Mouse (Mus musculus): ENCODE measurements around the gene Kmo. TPM values are rescaled to one million over a fixed set of nuclear protein-coding genes. Genes with fewer than 3 reads are reported as not detected.

Gene Kmo
- polyA plus RNA-seq, 1 experiment = 11.8 TPM

- Histone ChIP-seq H3K36me3 (ENCODE audit: control insufficient read depth, insufficient read depth, low read length) (no peaks in the 10 kb centered on the region), H3K4me3 (ENCODE audit: extremely low read depth, insufficient read depth, insufficient read length) (no peak overlapping the region), H3K4me1 (ENCODE audit: control insufficient read depth, insufficient read depth, insufficient read length) (peaks cover 11% of the 10 kb centered on the region; the same call in 1 of the 2 replicates), H3K27ac (ENCODE audit: insufficient read depth, low read length) (no peak overlapping the region), H3K27me3 (ENCODE audit: control insufficient read depth, insufficient read depth, low read length) (no peaks in the 10 kb centered on the region)
- DNase-seq (ENCODE audit: low read depth in 1 of 2, low spot score in 2 of 2) = no peak
- 87% methylated on average over 5 of the region's 5 CpGs for WGBS
- no peak for TF ChIP-seq CTCF (IDR thresholded peaks at IDR 0.05; ENCODE audit: extremely low read depth, insufficient read depth, insufficient read length, insufficient replicate concordance)
- TF ChIP-seq POLR2A (IDR thresholded peaks at IDR 0.05; ENCODE audit: low read depth, low read length) = no peak
These were observed 10.2 kb downstream of the Kmo start for GRCm38 (mm10) chr1:175630345-175630744.

DNA sequence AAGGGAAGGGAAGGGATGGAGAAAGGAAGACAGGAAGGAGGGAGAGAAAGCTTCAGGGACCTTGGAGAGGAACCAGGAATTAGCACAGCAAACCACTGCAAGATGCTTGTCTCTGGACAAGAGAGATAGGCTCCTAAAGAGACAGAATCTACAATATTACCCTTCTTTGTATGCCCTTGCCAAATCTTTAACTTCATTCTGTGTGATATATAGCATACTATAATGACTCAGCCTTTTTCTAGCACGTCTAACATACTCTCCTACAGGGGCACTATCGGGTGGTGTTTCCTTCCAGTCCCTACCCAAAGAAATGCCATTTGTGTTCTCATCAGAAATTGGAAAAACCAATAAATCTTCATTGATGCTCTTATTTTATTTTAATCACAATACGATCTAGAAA, 10.9 kb downstream of the Kmo start:
- H3K27ac ChIP-seq (ENCODE audit: insufficient read depth, low read length) = peak overlapping the region; percentile 84; the same call in 1 of the 2 replicates
- DNase-seq (ENCODE audit: low read depth in 1 of 2, low spot score in 2 of 2) = no peak
- peaks cover 11% of the 10 kb centered on the region; the same call in 1 of the 2 replicates for H3K4me1 ChIP-seq (ENCODE audit: control insufficient read depth, insufficient read depth, insufficient read length)
- TF ChIP-seq POLR2A (IDR thresholded peaks at IDR 0.05; ENCODE audit: low read depth, low read length) (no peak), CTCF (IDR thresholded peaks at IDR 0.05; ENCODE audit: extremely low read depth, insufficient read depth, insufficient read length, insufficient replicate concordance) (no peak)
- no peak overlapping the region for H3K4me3 ChIP-seq (ENCODE audit: extremely low read depth, insufficient read depth, insufficient read length)
- 58% methylated on average over 3 of the region's 3 CpGs for WGBS
- no peaks in the 10 kb centered on the region for H3K36me3 ChIP-seq (ENCODE audit: control insufficient read depth, insufficient read depth, low read length)
- no peaks in the 10 kb centered on the region for H3K27me3 ChIP-seq (ENCODE audit: control insufficient read depth, insufficient read depth, low read length)

DNA sequence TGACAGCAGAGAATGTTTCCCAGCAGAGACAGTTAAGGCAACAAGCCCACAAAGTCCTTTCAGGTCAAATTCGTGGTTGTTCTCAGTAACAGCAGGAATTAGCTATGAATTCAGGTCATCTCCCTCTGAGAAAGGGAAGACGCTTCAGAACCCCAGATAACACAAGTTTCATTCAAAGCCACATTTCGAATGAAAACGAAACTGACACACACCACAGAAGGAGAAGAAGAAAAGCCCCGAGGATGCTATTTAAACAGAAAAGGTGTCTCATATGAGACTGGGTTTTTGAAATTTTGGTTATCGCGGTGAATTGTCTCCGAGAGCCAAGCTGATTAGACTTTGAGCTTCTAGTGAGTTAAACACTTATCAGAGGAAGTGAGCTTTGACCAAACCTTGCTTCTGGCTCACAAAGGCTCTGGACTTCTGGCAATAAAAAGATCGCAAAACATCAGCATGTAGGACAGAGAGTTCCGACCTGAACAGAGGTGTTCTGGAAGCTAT, 11.6 kb downstream of the Kmo start:
- TF ChIP-seq CTCF (IDR thresholded peaks at IDR 0.05; ENCODE audit: extremely low read depth, insufficient read depth, insufficient read length, insufficient replicate concordance) (no peak), POLR2A (IDR thresholded peaks at IDR 0.05; ENCODE audit: low read depth, low read length) (peak; percentile 11; the same call in 1 of the 2 replicates)
- no peaks in the 10 kb centered on the region for H3K36me3 ChIP-seq (ENCODE audit: control insufficient read depth, insufficient read depth, low read length)
- WGBS = 7% methylated on average over 10 of the region's 10 CpGs
- H3K27me3 ChIP-seq (ENCODE audit: control insufficient read depth, insufficient read depth, low read length) = no peaks in the 10 kb centered on the region
- DNase-seq (ENCODE audit: low read depth in 1 of 2, low spot score in 2 of 2) = peak in 1 of 2 experiments; percentile 44
- peak overlapping the region; percentile 84 for H3K27ac ChIP-seq (ENCODE audit: insufficient read depth, low read length)
- H3K4me1 ChIP-seq (ENCODE audit: control insufficient read depth, insufficient read depth, insufficient read length) = peaks cover 11% of the 10 kb centered on the region; the same call in 1 of the 2 replicates
- peak overlapping the region; percentile 57 for H3K4me3 ChIP-seq (ENCODE audit: extremely low read depth, insufficient read depth, insufficient read length)

DNA sequence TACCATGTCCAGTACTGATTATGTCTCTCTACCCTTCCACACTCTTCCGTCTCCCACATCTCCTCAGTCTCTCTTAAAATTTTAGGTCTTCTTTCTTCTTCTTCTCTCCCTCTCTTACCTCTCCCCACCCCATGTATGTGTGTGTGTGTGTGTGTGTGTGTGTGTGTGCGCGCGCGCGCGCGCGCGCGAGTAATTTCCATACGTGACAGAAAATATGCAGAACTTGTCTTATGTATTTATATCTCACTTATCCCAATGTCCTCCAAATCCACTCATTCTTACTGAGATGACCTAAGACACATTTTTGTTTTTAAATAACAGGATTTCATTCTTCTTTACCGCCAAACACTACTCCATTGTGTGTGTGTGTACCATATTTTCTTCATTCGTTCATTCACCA, 12.3 kb downstream of the Kmo start:
- DNase-seq (ENCODE audit: low read depth in 1 of 2, low spot score in 2 of 2) = no peak
- Histone ChIP-seq H3K36me3 (ENCODE audit: control insufficient read depth, insufficient read depth, low read length) (no peaks in the 10 kb centered on the region), H3K4me1 (ENCODE audit: control insufficient read depth, insufficient read depth, insufficient read length) (peaks cover 10% of the 10 kb centered on the region; the same call in 1 of the 2 replicates), H3K27me3 (ENCODE audit: control insufficient read depth, insufficient read depth, low read length) (no peaks in the 10 kb centered on the region), H3K27ac (ENCODE audit: insufficient read depth, low read length) (peak overlapping the region; percentile 84), H3K4me3 (ENCODE audit: extremely low read depth, insufficient read depth, insufficient read length) (peak overlapping the region; percentile 57)
- WGBS = 85% methylated on average over 14 of the region's 14 CpGs
- no peak for TF ChIP-seq POLR2A (IDR thresholded peaks at IDR 0.05; ENCODE audit: low read depth, low read length)
- no peak for TF ChIP-seq CTCF (IDR thresholded peaks at IDR 0.05; ENCODE audit: extremely low read depth, insufficient read depth, insufficient read length, insufficient replicate concordance)

DNA sequence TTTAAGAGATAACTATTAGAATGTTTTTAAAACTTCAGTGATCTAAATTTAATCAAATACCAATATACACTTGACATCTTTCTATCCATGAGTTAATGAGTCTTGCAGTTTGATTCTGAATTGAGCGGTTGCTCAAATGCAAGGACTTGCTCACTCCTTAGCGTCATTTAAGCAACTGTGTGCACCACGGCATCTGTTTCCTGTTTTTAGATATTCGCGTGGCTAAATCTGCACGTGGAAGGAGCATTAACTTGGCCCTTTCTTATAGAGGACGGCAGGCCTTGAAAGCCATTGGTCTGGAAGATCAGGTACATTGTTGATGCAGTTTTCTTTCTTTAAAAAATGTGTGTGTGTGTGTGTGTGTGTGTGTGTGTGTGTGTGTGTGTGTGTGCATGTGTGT, 17.5 kb downstream of the Kmo start:
- Histone ChIP-seq H3K4me3 (ENCODE audit: extremely low read depth, insufficient read depth, insufficient read length) (no peak overlapping the region), H3K36me3 (ENCODE audit: control insufficient read depth, insufficient read depth, low read length) (peaks cover 2% of the 10 kb centered on the region; the same call in 1 of the 2 replicates), H3K4me1 (ENCODE audit: control insufficient read depth, insufficient read depth, insufficient read length) (peaks cover 42% of the 10 kb centered on the region), H3K27ac (ENCODE audit: insufficient read depth, low read length) (peak overlapping the region; percentile 52), H3K27me3 (ENCODE audit: control insufficient read depth, insufficient read depth, low read length) (no peaks in the 10 kb centered on the region)
- TF ChIP-seq POLR2A (IDR thresholded peaks at IDR 0.05; ENCODE audit: low read depth, low read length) = no peak; the same call in 1 of the 2 replicates
- no peak for TF ChIP-seq CTCF (IDR thresholded peaks at IDR 0.05; ENCODE audit: extremely low read depth, insufficient read depth, insufficient read length, insufficient replicate concordance)
- 7% methylated on average over 7 of the region's 7 CpGs for WGBS
- peak; percentile 41 to 48 for DNase-seq (ENCODE audit: low read depth in 1 of 2, low spot score in 2 of 2)

DNA sequence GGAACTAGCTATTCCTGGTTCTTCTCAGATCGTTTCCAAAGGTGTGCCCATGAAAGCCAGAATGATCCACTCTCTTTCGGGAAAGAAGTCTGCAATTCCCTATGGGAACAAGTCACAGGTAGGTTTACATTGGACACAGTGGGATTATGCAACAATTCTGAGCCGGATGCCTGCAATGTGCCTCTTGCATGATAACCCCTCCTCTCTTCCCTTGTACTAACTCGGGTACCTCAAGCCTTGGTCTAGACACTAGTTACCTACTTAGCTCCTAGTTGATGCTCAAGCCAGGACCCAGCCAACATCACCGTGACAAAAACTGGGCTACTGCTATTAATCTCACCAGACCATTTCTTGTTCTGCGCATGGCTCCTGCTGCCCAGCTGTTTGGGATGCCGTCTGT, 18.9 kb downstream of the Kmo start:
- Histone ChIP-seq H3K27ac (ENCODE audit: insufficient read depth, low read length) (peak overlapping the region; percentile 45; the same call in 1 of the 2 replicates), H3K27me3 (ENCODE audit: control insufficient read depth, insufficient read depth, low read length) (no peaks in the 10 kb centered on the region), H3K4me3 (ENCODE audit: extremely low read depth, insufficient read depth, insufficient read length) (no peak overlapping the region), H3K36me3 (ENCODE audit: control insufficient read depth, insufficient read depth, low read length) (peaks cover 2% of the 10 kb centered on the region; the same call in 1 of the 2 replicates), H3K4me1 (ENCODE audit: control insufficient read depth, insufficient read depth, insufficient read length) (peaks cover 41% of the 10 kb centered on the region)
- WGBS = 85% methylated on average over 7 of the region's 7 CpGs
- DNase-seq (ENCODE audit: low read depth in 1 of 2, low spot score in 2 of 2) = no peak
- TF ChIP-seq CTCF (IDR thresholded peaks at IDR 0.05; ENCODE audit: extremely low read depth, insufficient read depth, insufficient read length, insufficient replicate concordance) = no peak
- no peak for TF ChIP-seq POLR2A (IDR thresholded peaks at IDR 0.05; ENCODE audit: low read depth, low read length)

- H3K4me1 ChIP-seq (ENCODE audit: control insufficient read depth, insufficient read depth, insufficient read length) = peaks cover 45% of the 10 kb centered on the region
- no peaks in the 10 kb centered on the region for H3K27me3 ChIP-seq (ENCODE audit: control insufficient read depth, insufficient read depth, low read length)
- H3K36me3 ChIP-seq (ENCODE audit: control insufficient read depth, insufficient read depth, low read length) = peaks cover 2% of the 10 kb centered on the region; the same call in 1 of the 2 replicates
- DNase-seq (ENCODE audit: low read depth in 1 of 2, low spot score in 2 of 2) = no peak
- WGBS = 23% methylated on average over 6 of the region's 6 CpGs
- peak overlapping the region; percentile 78 for H3K27ac ChIP-seq (ENCODE audit: insufficient read depth, low read length)
- H3K4me3 ChIP-seq (ENCODE audit: extremely low read depth, insufficient read depth, insufficient read length) = no peak overlapping the region
- no peak for TF ChIP-seq CTCF (IDR thresholded peaks at IDR 0.05; ENCODE audit: extremely low read depth, insufficient read depth, insufficient read length, insufficient replicate concordance)
These were observed 20.4 kb downstream of the Kmo start for GRCm38 (mm10) chr1:175640435-175641150.

Measured in spleen, adult 2 months (tissue).